Mouse (Mus musculus) limb, embryonic 14.5 days (tissue): ENCODE measurements at regions not wholly inside any gene's neighbourhood (a gene's known extent, or its start where the extent isn't known, plus 50 kb on each side); places are given as distances from the start of the nearest gene placed in this dataset.

Source experiments
- ATAC-seq: fragments of 200-750 bp; cut with Nextera tagmentation; 2 replicates; pipeline ENCODE4 v1.8.0; 2017; ENCODE audit warnings: low read depth, moderate number of reproducible peaks, moderate TSS enrichment; ENCODE audit not compliant: low FRiP score
- DNase-seq: peaks from one replicate; pipeline ENCODE4 v3.0.0-alpha.2; 2015; ENCODE audit warnings: low spot score
- H3K27ac ChIP-seq: fragments of 300-500 bp; sonication (generic); replicated peaks from 2 replicates; pipeline ENCODE4 v1.5.1; 2014; ENCODE audit warnings: low read depth, mild to moderate bottlenecking, low read length, moderate library complexity, mixed read lengths
- H3K27me3 ChIP-seq: fragments of 300-500 bp; sonication (generic); 2 replicates; pipeline ENCODE4 v1.6.1; 2014; ENCODE audit warnings: low read length, mixed read lengths; ENCODE audit not compliant: control insufficient read depth, insufficient read depth
- H3K36me3 ChIP-seq: fragments of 300-500 bp; sonication (generic); 2 replicates; pipeline ENCODE4 v1.6.1; 2014; ENCODE audit warnings: mild to moderate bottlenecking, low read length, moderate library complexity, mixed read lengths; ENCODE audit not compliant: control insufficient read depth, insufficient read depth
- H3K4me1 ChIP-seq: fragments of 300-500 bp; sonication (generic); 2 replicates; pipeline ENCODE4 v1.6.1; 2014; ENCODE audit warnings: antibody characterized with exemption, low read length, mixed read lengths; ENCODE audit not compliant: control insufficient read depth, insufficient read depth
- H3K4me2 ChIP-seq: fragments of 300-500 bp; sonication (generic); replicated peaks from 2 replicates; pipeline ENCODE4 v1.6.1; 2014; ENCODE audit warnings: low read depth, mild to moderate bottlenecking, low read length, moderate library complexity; ENCODE audit not compliant: severe bottlenecking
- H3K4me3 ChIP-seq: fragments of 300-500 bp; sonication (generic); replicated peaks from 2 replicates; pipeline ENCODE4 v1.5.1; 2014; ENCODE audit warnings: low read length
- H3K9ac ChIP-seq: fragments of 300-500 bp; sonication (generic); 2 replicates; pipeline ENCODE4 v1.6.1; 2014; ENCODE audit warnings: mild to moderate bottlenecking, low read depth, low read length, moderate library complexity; ENCODE audit not compliant: severe bottlenecking
- H3K9me3 ChIP-seq: fragments of 300-500 bp; sonication (generic); 2 replicates; pipeline ENCODE4 v1.6.1; 2016; ENCODE audit warnings: low read length; ENCODE audit not compliant: control insufficient read depth
- POLR2A ChIP-seq: fragments of 200-500 bp; IDR thresholded peaks from 2 replicates; pipeline ENCODE4 v1.8.0; 2012; ENCODE audit warnings: inconsistent platforms, mild to moderate bottlenecking, moderate library complexity, borderline replicate concordance; ENCODE audit not compliant: insufficient read depth, insufficient read length; ENCODE audit errors: extremely low read depth
- WGBS: fragments of 180-500 bp; shearing (Covaris S2); extraction: QIAGEN DNeasy Blood & Tissue Kit; methylation state at CpG from one replicate; pipeline ENCODE4 v1.1.7; 2014; 5-methylcytosine and 5-hydroxymethylcytosine counted together

- Histone ChIP-seq H3K9me3 (no peaks in the 10 kb centered on the region), H3K4me1 (no peaks in the 10 kb centered on the region), H3K4me3 (no peak overlapping the region), H3K9ac (no peak overlapping the region), H3K27me3 (no peaks in the 10 kb centered on the region), H3K4me2 (no peak overlapping the region), H3K36me3 (no peaks in the 10 kb centered on the region), H3K27ac (no peak overlapping the region)
- DNase-seq (no peak), ATAC-seq (no peak)
- no peak for TF ChIP-seq POLR2A
- 85% methylated on average over 5 of the region's 5 CpGs for WGBS
These were observed 180.1 kb upstream of the Irx2 start for GRCm38 (mm10) chr13:72448458-72449058.

GRCm38 (mm10) chr13:72495353-72495752 lies 133.3 kb upstream of the Irx2 start:
- Histone ChIP-seq H3K4me3 (no peak overlapping the region), H3K36me3 (no peaks in the 10 kb centered on the region), H3K9me3 (no peaks in the 10 kb centered on the region), H3K27ac (no peak overlapping the region), H3K27me3 (no peaks in the 10 kb centered on the region), H3K4me1 (no peaks in the 10 kb centered on the region), H3K4me2 (no peak overlapping the region), H3K9ac (no peak overlapping the region)
- WGBS: 37% methylated on average over 7 of the region's 7 CpGs
- ATAC-seq: no peak
- DNase-seq: no peak
- no peak for TF ChIP-seq POLR2A

DNA sequence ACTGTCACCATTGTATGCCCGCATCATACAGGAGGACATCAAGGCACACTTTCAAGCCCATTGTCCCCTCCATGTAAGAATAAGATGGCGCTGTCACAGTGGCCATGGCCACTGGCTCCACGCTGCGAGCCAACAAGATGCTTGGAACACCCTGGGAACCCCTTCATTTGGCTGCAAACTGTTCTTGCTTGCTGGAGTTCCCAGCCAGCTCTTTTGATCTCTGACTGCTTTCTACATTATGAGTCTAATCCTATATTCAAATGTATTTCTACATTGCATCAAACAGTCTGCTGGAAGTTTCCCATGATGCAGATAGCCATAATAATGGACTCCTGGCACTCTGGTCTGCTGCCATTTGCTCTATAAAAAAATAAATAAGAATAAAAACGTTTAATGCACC lies 131.6 kb upstream of the Irx2 start:
- H3K27ac ChIP-seq: no peak overlapping the region
- no peak overlapping the region for H3K4me3 ChIP-seq
- no peaks in the 10 kb centered on the region for H3K36me3 ChIP-seq
- H3K4me2 ChIP-seq: no peak overlapping the region
- no peak for ATAC-seq
- 73% methylated on average over 5 of the region's 5 CpGs for WGBS
- H3K27me3 ChIP-seq: no peaks in the 10 kb centered on the region
- H3K9ac ChIP-seq: no peak overlapping the region
- DNase-seq: no peak
- TF ChIP-seq POLR2A: no peak
- no peaks in the 10 kb centered on the region for H3K4me1 ChIP-seq
- no peaks in the 10 kb centered on the region for H3K9me3 ChIP-seq

- ATAC-seq (no peak), DNase-seq (no peak)
- Histone ChIP-seq H3K4me2 (no peak overlapping the region), H3K36me3 (no peaks in the 10 kb centered on the region), H3K9me3 (no peaks in the 10 kb centered on the region), H3K4me1 (no peaks in the 10 kb centered on the region), H3K9ac (no peak overlapping the region), H3K27ac (no peak overlapping the region), H3K27me3 (no peaks in the 10 kb centered on the region), H3K4me3 (no peak overlapping the region)
- TF ChIP-seq POLR2A: no peak
- 15% methylated on average over 10 of the region's 10 CpGs for WGBS
These were observed 131.1 kb upstream of the Irx2 start for GRCm38 (mm10) chr13:72497521-72497920.

DNA sequence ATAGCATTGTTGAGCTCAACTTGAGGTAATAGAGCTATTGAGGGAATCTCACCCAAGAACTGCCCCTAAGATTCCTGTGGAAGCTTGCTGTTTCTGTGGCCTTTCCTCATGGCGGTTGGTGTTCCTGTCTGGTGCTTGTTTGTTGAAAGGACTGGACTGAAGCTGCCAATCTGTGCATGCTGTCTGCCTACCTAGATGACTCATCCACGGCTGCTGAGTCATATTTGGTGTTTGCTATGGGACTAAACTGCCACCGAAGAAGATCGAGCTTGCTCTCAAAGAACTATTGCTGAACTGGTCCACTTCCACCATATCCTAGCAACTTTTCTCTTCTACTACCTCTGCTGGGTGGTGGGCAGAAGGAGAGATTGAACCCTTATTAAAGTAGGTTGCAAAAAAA lies 122.7 kb upstream of the Irx2 start:
- no peak for DNase-seq
- 88% methylated on average over 4 of the region's 4 CpGs for WGBS
- H3K4me2 ChIP-seq: no peak overlapping the region
- H3K27me3 ChIP-seq: no peaks in the 10 kb centered on the region
- H3K9ac ChIP-seq: no peak overlapping the region
- H3K36me3 ChIP-seq: no peaks in the 10 kb centered on the region
- no peak for TF ChIP-seq POLR2A
- H3K4me3 ChIP-seq: no peak overlapping the region
- H3K4me1 ChIP-seq: no peaks in the 10 kb centered on the region
- no peak overlapping the region for H3K27ac ChIP-seq
- ATAC-seq: no peak
- no peaks in the 10 kb centered on the region for H3K9me3 ChIP-seq

DNA sequence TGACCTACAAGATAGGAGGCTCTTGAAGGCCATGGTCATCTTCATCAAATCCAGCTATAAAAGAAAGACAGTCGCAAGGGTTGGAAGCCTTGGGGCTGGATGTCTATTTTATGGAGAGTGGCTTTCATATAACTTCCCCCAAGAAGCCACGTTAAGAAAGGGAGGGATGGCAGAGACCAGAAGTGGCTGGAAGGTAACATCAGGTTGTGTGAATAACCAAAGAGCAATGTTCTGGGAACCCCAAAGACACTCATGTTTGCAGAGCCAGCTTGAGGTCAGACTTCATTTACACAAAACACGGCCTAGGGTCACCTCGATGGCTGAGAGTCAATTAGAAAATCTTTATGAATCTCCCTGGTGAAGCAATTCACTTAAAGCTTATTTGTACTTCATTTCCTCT lies 90.0 kb upstream of the Irx2 start:
- no peaks in the 10 kb centered on the region for H3K27me3 ChIP-seq

More for the DNA sequence above, 90.0 kb upstream of the Irx2 start:
- no peak for ATAC-seq
- H3K4me1 ChIP-seq: no peaks in the 10 kb centered on the region
- DNase-seq: no peak
- H3K36me3 ChIP-seq: no peaks in the 10 kb centered on the region
- no peak overlapping the region for H3K4me2 ChIP-seq
- H3K9me3 ChIP-seq: no peaks in the 10 kb centered on the region
- H3K4me3 ChIP-seq: no peak overlapping the region
- H3K9ac ChIP-seq: no peak overlapping the region
- TF ChIP-seq POLR2A: no peak
- H3K27ac ChIP-seq: no peak overlapping the region
- 90% methylated on average over 4 of the region's 4 CpGs for WGBS
